Mouse (Mus musculus) forebrain, embryonic 14.5 days (tissue): ENCODE results near the gene Ptprd. TPM values are rescaled to one million over a fixed set of nuclear protein-coding genes. Genes with fewer than 3 reads are reported as not detected.
A peak's percentile ranks its signal among the peaks of the same experiment; 100 is the strongest.

ENCODE experiments used
- ATAC-seq: fragments of 200-750 bp; cut with Nextera tagmentation; 2 replicates; pipeline ENCODE4 v1.8.0; 2017; ENCODE audit warnings: mild to moderate bottlenecking, moderate library complexity
- DNase-seq: peaks from one replicate; pipeline ENCODE4 v3.0.0-alpha.2; 2015; ENCODE audit warnings: low spot score
- H3K27ac ChIP-seq: fragments of 300-500 bp; sonication (generic); 2 replicates; pipeline ENCODE4 v1.5.1; 2014; ENCODE audit warnings: low read depth, mild to moderate bottlenecking, control low read depth, low read length, moderate library complexity
- H3K27me3 ChIP-seq: fragments of 300-500 bp; sonication (generic); replicated peaks from 2 replicates; pipeline ENCODE4 v1.6.1; 2014; ENCODE audit warnings: low read length, control low read depth, mixed read lengths; ENCODE audit not compliant: control insufficient read depth, insufficient read depth
- H3K36me3 ChIP-seq: fragments of 300-500 bp; sonication (generic); 2 replicates; pipeline ENCODE4 v1.6.1; 2014; ENCODE audit warnings: low read length, control low read depth; ENCODE audit not compliant: control insufficient read depth, insufficient read depth
- H3K4me1 ChIP-seq: fragments of 300-500 bp; sonication (generic); 2 replicates; pipeline ENCODE4 v1.6.1; 2014; ENCODE audit warnings: antibody characterized with exemption, low read length, control low read depth; ENCODE audit not compliant: control insufficient read depth, insufficient read depth
- H3K4me2 ChIP-seq: fragments of 300-500 bp; sonication (generic); 2 replicates; pipeline ENCODE4 v1.6.1; 2014; ENCODE audit warnings: mild to moderate bottlenecking, control low read depth, low read length
- H3K4me3 ChIP-seq: fragments of 300-500 bp; sonication (generic); 2 replicates; pipeline ENCODE4 v1.5.1; 2014; ENCODE audit warnings: low read depth, low read length, control low read depth
- H3K9ac ChIP-seq: fragments of 300-500 bp; sonication (generic); 2 replicates; pipeline ENCODE4 v1.6.1; 2014; ENCODE audit warnings: mild to moderate bottlenecking, low read length, control low read depth, moderate library complexity
- H3K9me3 ChIP-seq: fragments of 300-500 bp; sonication (generic); replicated peaks from 2 replicates; pipeline ENCODE4 v1.6.1; 2016; ENCODE audit warnings: low read length, control low read depth, mixed read lengths; ENCODE audit not compliant: control insufficient read depth
- WGBS: fragments of 180-500 bp; shearing (Covaris S2); extraction: QIAGEN DNeasy Blood & Tissue Kit; methylation state at CpG from one replicate; pipeline ENCODE4 v1.1.7; 2014; 5-methylcytosine and 5-hydroxymethylcytosine counted together
- polyA plus RNA-seq: library from polyadenylated mRNA; unstranded; fragments of >200 nt; fragmentation: Nextera tagmentation; extraction: Ambion mirVana; gene quantifications from 2 replicates; pipeline ENCODE4 v1.2.1, GENCODE M21; 2014

The Ptprd gene
- polyA plus RNA-seq, 1 experiment from 2014 or later = 43.3 TPM

GRCm38 (mm10) chr4:77233243-77233642 is 978.5 kb downstream of the Ptprd start:
- Histone ChIP-seq H3K9me3 (no peaks in the 10 kb centered on the region), H3K4me2 (no peak overlapping the region), H3K4me3 (no peak overlapping the region), H3K4me1 (no peaks in the 10 kb centered on the region), H3K9ac (no peak overlapping the region), H3K27ac (no peak overlapping the region), H3K36me3 (no peaks in the 10 kb centered on the region), H3K27me3 (no peaks in the 10 kb centered on the region)
- 73% methylated on average over 2 of the region's 2 CpGs for WGBS
- no peak for ATAC-seq
- DNase-seq = no peak

GRCm38 (mm10) chr4:77168866-77169265 is 1042.9 kb downstream of the Ptprd start:
- no peak for ATAC-seq
- 85% methylated on average over 8 of the region's 8 CpGs for WGBS
- no peak for DNase-seq

GRCm38 (mm10) chr4:77157601-77158000 is 1054.2 kb downstream of the Ptprd start:
- Histone ChIP-seq H3K4me3 (no peak overlapping the region), H3K4me1 (no peaks in the 10 kb centered on the region), H3K27me3 (no peaks in the 10 kb centered on the region), H3K9ac (no peak overlapping the region), H3K9me3 (no peaks in the 10 kb centered on the region), H3K36me3 (no peaks in the 10 kb centered on the region), H3K27ac (no peak overlapping the region), H3K4me2 (no peak overlapping the region)
- WGBS = 88% methylated on average over 3 of the region's 3 CpGs
- no peak for ATAC-seq
- no peak for DNase-seq

More at GRCm38 (mm10) chr4:77168866-77169265, 1042.9 kb downstream of the Ptprd start:
- Histone ChIP-seq H3K9ac (no peak overlapping the region), H3K36me3 (no peaks in the 10 kb centered on the region), H3K4me1 (no peaks in the 10 kb centered on the region), H3K27ac (no peak overlapping the region), H3K4me3 (no peak overlapping the region), H3K4me2 (no peak overlapping the region), H3K27me3 (no peaks in the 10 kb centered on the region), H3K9me3 (no peaks in the 10 kb centered on the region)

- H3K4me3 ChIP-seq = no peak overlapping the region
- H3K4me2 ChIP-seq = no peak overlapping the region
- DNase-seq = peak; percentile 91
- H3K27ac ChIP-seq = no peak overlapping the region
- H3K9me3 ChIP-seq = no peaks in the 10 kb centered on the region
- H3K36me3 ChIP-seq = no peaks in the 10 kb centered on the region
- H3K9ac ChIP-seq = no peak overlapping the region
- H3K27me3 ChIP-seq = no peaks in the 10 kb centered on the region
- no peaks in the 10 kb centered on the region for H3K4me1 ChIP-seq
- peak; percentile 86 for ATAC-seq
- 52% methylated on average over 2 of the region's 2 CpGs for WGBS
These were observed 1056.2 kb downstream of the Ptprd start for GRCm38 (mm10) chr4:77155561-77155960.

GRCm38 (mm10) chr4:77155037-77155436 is 1056.7 kb downstream of the Ptprd start:
- no peak overlapping the region for H3K4me3 ChIP-seq
- no peaks in the 10 kb centered on the region for H3K4me1 ChIP-seq
- ATAC-seq (no peak), DNase-seq (no peak)
- 89% methylated on average over 1 of the region's 1 CpGs for WGBS
- no peak overlapping the region for H3K4me2 ChIP-seq
- no peaks in the 10 kb centered on the region for H3K36me3 ChIP-seq
- no peak overlapping the region for H3K27ac ChIP-seq
- H3K9ac ChIP-seq = no peak overlapping the region
- H3K27me3 ChIP-seq = no peaks in the 10 kb centered on the region
- H3K9me3 ChIP-seq = no peaks in the 10 kb centered on the region

- Histone ChIP-seq H3K9me3 (no peaks in the 10 kb centered on the region), H3K27ac (no peak overlapping the region), H3K4me1 (no peaks in the 10 kb centered on the region), H3K4me2 (no peak overlapping the region), H3K4me3 (no peak overlapping the region), H3K36me3 (no peaks in the 10 kb centered on the region), H3K27me3 (no peaks in the 10 kb centered on the region), H3K9ac (no peak overlapping the region)
- DNase-seq (no peak), ATAC-seq (no peak)
- WGBS = 93% methylated on average over 2 of the region's 2 CpGs
These were observed 1086.9 kb downstream of the Ptprd start for GRCm38 (mm10) chr4:77124852-77125251.

GRCm38 (mm10) chr4:77110894-77111293 is 1100.9 kb downstream of the Ptprd start:
- no peak overlapping the region for H3K4me3 ChIP-seq
- ATAC-seq (no peak), DNase-seq (no peak)
- no peak overlapping the region for H3K9ac ChIP-seq
- WGBS = 81% methylated on average over 1 of the region's 1 CpGs
- H3K27ac ChIP-seq = no peak overlapping the region
- no peaks in the 10 kb centered on the region for H3K4me1 ChIP-seq
- no peaks in the 10 kb centered on the region for H3K36me3 ChIP-seq
- no peaks in the 10 kb centered on the region for H3K9me3 ChIP-seq
- H3K4me2 ChIP-seq = no peak overlapping the region
- H3K27me3 ChIP-seq = no peaks in the 10 kb centered on the region

- ATAC-seq = peak; percentile 82; the same call in 1 of the 2 replicates
- WGBS = 29% methylated on average over 2 of the region's 2 CpGs
- DNase-seq = peak; percentile 53
- no peak overlapping the region for H3K27ac ChIP-seq
- no peak overlapping the region for H3K4me3 ChIP-seq
- no peaks in the 10 kb centered on the region for H3K4me1 ChIP-seq
- H3K36me3 ChIP-seq = no peaks in the 10 kb centered on the region
- H3K9me3 ChIP-seq = no peaks in the 10 kb centered on the region
- H3K27me3 ChIP-seq = no peaks in the 10 kb centered on the region
- no peak overlapping the region for H3K9ac ChIP-seq
- no peak overlapping the region for H3K4me2 ChIP-seq
These were observed 1104.5 kb downstream of the Ptprd start for GRCm38 (mm10) chr4:77107291-77107690.

GRCm38 (mm10) chr4:77083165-77083564 is 1128.6 kb downstream of the Ptprd start:
- Histone ChIP-seq H3K4me2 (no peak overlapping the region), H3K4me3 (no peak overlapping the region), H3K27ac (no peak overlapping the region), H3K36me3 (no peaks in the 10 kb centered on the region), H3K9me3 (no peaks in the 10 kb centered on the region), H3K27me3 (no peaks in the 10 kb centered on the region), H3K4me1 (no peaks in the 10 kb centered on the region), H3K9ac (no peak overlapping the region)
- 60% methylated on average over 3 of the region's 3 CpGs for WGBS
- ATAC-seq = peak; percentile 68
- peak; percentile 50 for DNase-seq
